Mouse (Mus musculus) embryonic facial prominence, embryonic 15.5 days (tissue): ENCODE results near the gene 1600002K03Rik. TPM values are rescaled to one million over a fixed set of nuclear protein-coding genes. Genes with fewer than 3 reads are reported as not detected.
A peak's percentile ranks its signal among the peaks of the same experiment; 100 is the strongest.

ENCODE experiments used
- ATAC-seq: fragments of 200-750 bp; cut with Nextera tagmentation; 2 replicates; pipeline ENCODE4 v1.8.0; 2017; ENCODE audit warnings: low read depth, moderate TSS enrichment; ENCODE audit not compliant: insufficient number of reproducible peaks, low FRiP score, low TSS enrichment
- H3K27ac ChIP-seq: fragments of 300-500 bp; sonication (generic); replicated peaks from 2 replicates; pipeline ENCODE4 v1.5.1; 2015; ENCODE audit warnings: mild to moderate bottlenecking, inconsistent platforms
- H3K27me3 ChIP-seq: fragments of 300-500 bp; sonication (generic); 2 replicates; pipeline ENCODE4 v1.6.1; 2015; ENCODE audit warnings: inconsistent platforms
- H3K36me3 ChIP-seq: fragments of 300-500 bp; sonication (generic); 2 replicates; pipeline ENCODE4 v1.6.1; 2015; ENCODE audit warnings: mild to moderate bottlenecking, inconsistent platforms
- H3K4me1 ChIP-seq: fragments of 300-500 bp; sonication (generic); 2 replicates; pipeline ENCODE4 v1.6.1; 2015; ENCODE audit warnings: inconsistent platforms
- H3K4me2 ChIP-seq: fragments of 300-500 bp; sonication (generic); replicated peaks from 2 replicates; pipeline ENCODE4 v1.6.1; 2015; ENCODE audit warnings: mild to moderate bottlenecking, inconsistent platforms
- H3K4me3 ChIP-seq: fragments of 300-500 bp; sonication (generic); replicated peaks from 2 replicates; pipeline ENCODE4 v1.5.1; 2015; ENCODE audit warnings: mild to moderate bottlenecking, inconsistent platforms
- H3K9ac ChIP-seq: fragments of 300-500 bp; sonication (generic); 2 replicates; pipeline ENCODE4 v1.6.1; 2015; ENCODE audit warnings: inconsistent platforms
- H3K9me3 ChIP-seq: fragments of 300-500 bp; sonication (generic); replicated peaks from 2 replicates; pipeline ENCODE4 v1.6.1; 2016; ENCODE audit warnings: inconsistent platforms
- WGBS: fragments of 180-500 bp; shearing (Covaris S2); methylation state at CpG from one replicate; pipeline ENCODE4 v1.1.7; 2015; 5-methylcytosine and 5-hydroxymethylcytosine counted together
- polyA plus RNA-seq: library from polyadenylated mRNA; unstranded; fragments of >200 nt; fragmentation: Nextera tagmentation; extraction: Ambion mirVana; gene quantifications from 2 replicates; pipeline ENCODE4 v1.2.1, GENCODE M21; 2015

Gene 1600002K03Rik
- polyA plus RNA-seq, 1 experiment from 2014 or later = 13.6 TPM

DNA sequence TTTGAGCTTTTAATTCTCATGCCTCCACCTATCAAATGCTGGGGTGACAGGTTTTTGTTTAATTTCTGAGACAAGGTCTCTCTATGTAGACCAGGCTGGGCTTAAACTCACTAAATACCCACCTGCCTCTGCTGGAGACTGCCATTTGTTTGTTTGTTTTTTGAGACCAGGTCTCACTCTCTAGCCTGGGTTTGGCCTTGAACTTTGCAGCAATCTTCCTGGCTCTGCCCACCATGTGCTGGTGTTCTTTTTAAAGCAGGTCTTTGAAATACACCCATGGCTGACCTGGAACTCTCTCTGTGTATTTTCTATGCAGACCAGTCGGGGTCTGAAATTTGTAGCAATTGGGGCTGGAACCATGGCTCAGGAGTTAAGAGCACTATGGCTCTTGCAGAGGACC is 37.1 kb upstream of the 1600002K03Rik start:
- Histone ChIP-seq H3K27ac (no peak overlapping the region), H3K27me3 (peaks cover 13% of the 10 kb centered on the region), H3K4me3 (no peak overlapping the region), H3K9ac (no peak overlapping the region), H3K36me3 (peaks cover 44% of the 10 kb centered on the region), H3K4me1 (peaks cover 59% of the 10 kb centered on the region), H3K9me3 (no peaks in the 10 kb centered on the region), H3K4me2 (no peak overlapping the region)
- WGBS = 88% methylated on average over 1 of the region's 1 CpGs
- no peak for ATAC-seq

DNA sequence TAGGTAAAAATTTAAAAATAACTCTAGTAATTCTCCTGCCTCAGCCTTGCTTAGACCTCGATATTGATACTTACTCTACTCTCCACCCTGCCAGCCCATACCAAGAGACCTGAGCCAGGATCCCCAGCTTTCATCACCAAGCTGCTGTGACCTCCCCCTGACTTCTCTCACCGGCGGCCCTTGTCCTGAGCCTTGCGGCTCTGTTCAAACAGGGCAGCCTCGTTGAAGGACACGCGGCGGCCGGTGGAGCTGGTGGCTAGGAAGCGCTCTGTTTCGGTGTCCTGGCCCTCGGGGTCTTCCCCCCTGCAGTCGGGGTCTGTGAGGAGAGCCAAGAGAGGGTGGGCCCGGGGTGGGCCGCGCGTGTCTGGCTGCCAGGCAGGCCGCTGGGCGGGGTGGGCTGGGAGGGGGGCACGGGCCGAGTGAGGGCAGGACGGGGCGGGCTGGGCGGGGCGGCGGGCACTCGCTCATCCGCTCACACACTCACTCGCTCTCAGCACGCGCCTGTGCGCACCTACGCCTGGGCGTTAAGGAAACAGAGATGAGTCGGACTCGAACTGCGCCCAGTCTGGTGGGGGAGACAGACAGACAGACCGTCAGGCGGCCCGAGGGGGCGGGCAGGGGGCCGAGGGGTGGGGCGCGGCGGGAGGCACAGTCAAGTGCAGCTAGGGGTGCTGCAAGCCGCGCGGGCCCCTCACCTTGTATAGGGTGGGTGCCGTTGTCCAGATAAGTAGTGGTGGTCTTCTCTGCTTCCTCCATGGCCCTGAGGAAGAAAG is 36.4 kb upstream of the 1600002K03Rik start:
- no peaks in the 10 kb centered on the region for H3K9me3 ChIP-seq
- peaks cover 13% of the 10 kb centered on the region for H3K27me3 ChIP-seq
- peak overlapping the region; percentile 85 for H3K4me2 ChIP-seq
- peaks cover 60% of the 10 kb centered on the region for H3K4me1 ChIP-seq
- WGBS = 17% methylated on average over 47 of the region's 49 CpGs
- peaks cover 37% of the 10 kb centered on the region for H3K36me3 ChIP-seq
- ATAC-seq = no peak
- H3K27ac ChIP-seq = no peak overlapping the region
- peak overlapping the region; percentile 61 for H3K4me3 ChIP-seq
- H3K9ac ChIP-seq = no peak overlapping the region

GRCm38 (mm10) chr10:80136952-80137625 is 35.7 kb upstream of the 1600002K03Rik start:
- H3K4me1 ChIP-seq = peaks cover 55% of the 10 kb centered on the region
- WGBS = 5% methylated on average over 29 of the region's 29 CpGs

GRCm38 (mm10) chr10:80137626-80138552 is 34.9 kb upstream of the 1600002K03Rik start:
- H3K9ac ChIP-seq = peak overlapping the region; percentile 62
- H3K27ac ChIP-seq = peak overlapping the region; percentile 79
- H3K27me3 ChIP-seq = peaks cover 13% of the 10 kb centered on the region
- H3K36me3 ChIP-seq = peaks cover 25% of the 10 kb centered on the region
- peaks cover 59% of the 10 kb centered on the region for H3K4me1 ChIP-seq
- peak overlapping the region; percentile 61 for H3K4me3 ChIP-seq
- ATAC-seq = no peak
- H3K4me2 ChIP-seq = peak overlapping the region; percentile 85
- 2% methylated on average over 33 of the region's 33 CpGs for WGBS
- no peaks in the 10 kb centered on the region for H3K9me3 ChIP-seq

More at GRCm38 (mm10) chr10:80136952-80137625, 35.7 kb upstream of the 1600002K03Rik start:
- H3K36me3 ChIP-seq = peaks cover 32% of the 10 kb centered on the region
- no peak for ATAC-seq
- peak overlapping the region; percentile 85 for H3K4me2 ChIP-seq
- H3K4me3 ChIP-seq = peak overlapping the region; percentile 61
- H3K27me3 ChIP-seq = peaks cover 13% of the 10 kb centered on the region
- H3K9ac ChIP-seq = 0 out of 2 replicates have a peak overlapping the region, but pooled peaks have one; percentile 15
- peak overlapping the region; percentile 79; the same call in 1 of the 2 replicates for H3K27ac ChIP-seq
- no peaks in the 10 kb centered on the region for H3K9me3 ChIP-seq

- H3K4me1 ChIP-seq = peaks cover 60% of the 10 kb centered on the region
- peaks cover 13% of the 10 kb centered on the region for H3K27me3 ChIP-seq
Measured at GRCm38 (mm10) chr10:80138553-80139438, 33.9 kb upstream of the 1600002K03Rik start, which contains the start of gene Atp5d. Gene Atp5d, plus strand, starts transcription at chr10:80138632.

DNA sequence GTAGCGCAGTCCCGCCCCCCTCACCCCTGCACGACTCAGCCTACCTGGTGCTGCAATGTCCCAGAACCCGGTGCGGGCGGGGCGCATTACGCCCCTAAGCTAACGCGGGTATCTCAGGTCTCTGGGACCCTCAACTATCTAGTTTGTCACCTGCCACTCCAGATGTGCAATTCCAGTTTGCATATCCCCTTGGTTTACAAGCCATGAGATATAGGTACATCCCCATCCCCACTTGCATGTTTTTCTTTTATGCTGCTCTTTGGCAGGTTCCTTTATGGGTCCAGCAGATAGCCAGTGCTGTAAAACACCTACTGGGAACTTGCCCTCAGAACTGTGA is 33.3 kb upstream of the 1600002K03Rik start:
- peak overlapping the region; percentile 62 for H3K9ac ChIP-seq
- WGBS = 0% methylated on average over 10 of the region's 10 CpGs
- peak overlapping the region; percentile 85 for H3K4me2 ChIP-seq
- peaks cover 13% of the 10 kb centered on the region for H3K27me3 ChIP-seq
- peaks cover 29% of the 10 kb centered on the region for H3K36me3 ChIP-seq
- peak overlapping the region; percentile 79; the same call in 1 of the 2 replicates for H3K27ac ChIP-seq
- peaks cover 66% of the 10 kb centered on the region for H3K4me1 ChIP-seq
- H3K4me3 ChIP-seq = peak overlapping the region; percentile 61
- H3K9me3 ChIP-seq = no peaks in the 10 kb centered on the region
- ATAC-seq = no peak

More at GRCm38 (mm10) chr10:80138553-80139438, 33.9 kb upstream of the 1600002K03Rik start, which contains the start of gene Atp5d:
- Histone ChIP-seq H3K27ac (peak within 1 kb of the TSS; percentile 79), H3K9ac (peak within 1 kb of the TSS; percentile 62), H3K36me3 (peaks cover 28% of the 10 kb centered on the region), H3K4me2 (peak within 1 kb of the TSS; percentile 85), H3K9me3 (no peaks in the 10 kb centered on the region), H3K4me3 (peak within 1 kb of the TSS; percentile 61)
- WGBS = under 1% methylated on average over 87 of the region's 94 CpGs
- no peak for ATAC-seq

- H3K9me3 ChIP-seq = no peaks in the 10 kb centered on the region
- peaks cover 29% of the 10 kb centered on the region for H3K36me3 ChIP-seq
- H3K27me3 ChIP-seq = peaks cover 13% of the 10 kb centered on the region
- no peak overlapping the region for H3K4me3 ChIP-seq
- H3K4me2 ChIP-seq = no peak overlapping the region
- H3K4me1 ChIP-seq = peaks cover 70% of the 10 kb centered on the region
- ATAC-seq = no peak
- 73% methylated on average over 11 of the region's 11 CpGs for WGBS
- no peak overlapping the region for H3K9ac ChIP-seq
- 0 out of 2 replicates have a peak overlapping the region, but pooled peaks have one; percentile 90 for H3K27ac ChIP-seq
Measured at GRCm38 (mm10) chr10:80139975-80140665, 32.6 kb upstream of the 1600002K03Rik start.

- 71% methylated on average over 10 of the region's 10 CpGs for WGBS
- H3K27me3 ChIP-seq = peaks cover 13% of the 10 kb centered on the region
- H3K4me3 ChIP-seq = peak within 1 kb of the TSS; percentile 79
- peaks cover 75% of the 10 kb centered on the region for H3K4me1 ChIP-seq
- peak within 1 kb of the TSS; percentile 90 for H3K27ac ChIP-seq
- peak within 1 kb of the TSS; percentile 31; the same call in 1 of the 2 replicates for H3K9ac ChIP-seq
- H3K9me3 ChIP-seq = no peaks in the 10 kb centered on the region
- peaks cover 28% of the 10 kb centered on the region for H3K36me3 ChIP-seq
- peak within 1 kb of the TSS; percentile 85 for H3K4me2 ChIP-seq
- ATAC-seq = no peak
Measured at GRCm38 (mm10) chr10:80140666-80141035, 32.1 kb upstream of the 1600002K03Rik start, which contains the start of gene Cbarp. Gene Cbarp, minus strand, starts transcription at chr10:80140835.

DNA sequence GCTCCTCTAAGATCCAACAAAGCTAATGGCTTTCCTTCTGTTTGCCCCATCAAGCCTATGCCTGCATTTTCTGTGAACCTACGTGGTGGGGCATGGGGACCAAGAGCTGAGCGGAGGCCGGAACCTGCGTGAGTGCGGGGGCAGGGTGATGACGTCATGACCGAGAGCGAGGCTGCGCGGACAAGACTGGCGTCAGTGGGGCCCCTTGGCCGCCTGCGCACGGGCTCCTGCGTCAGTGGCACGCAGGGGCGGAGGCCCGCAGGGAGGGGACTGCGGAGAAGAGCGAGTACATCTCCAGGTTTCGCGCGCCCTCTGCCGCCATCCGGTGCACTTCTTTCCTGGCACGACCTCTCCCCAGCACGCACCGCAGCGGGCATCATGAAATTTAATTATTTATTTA is 31.5 kb upstream of the 1600002K03Rik start:
- Histone ChIP-seq H3K36me3 (peaks cover 23% of the 10 kb centered on the region), H3K9ac (peak overlapping the region; percentile 31; the same call in 1 of the 2 replicates), H3K27ac (peak overlapping the region; percentile 90), H3K9me3 (no peaks in the 10 kb centered on the region), H3K4me1 (peaks cover 80% of the 10 kb centered on the region), H3K4me2 (peak overlapping the region; percentile 74), H3K27me3 (peaks cover 13% of the 10 kb centered on the region), H3K4me3 (peak overlapping the region; percentile 79)
- ATAC-seq = peak; percentile 71
- under 1% methylated on average over 29 of the region's 29 CpGs for WGBS
